Comparison of ENCODE assay signal across 9 mouse cellular contexts in the genomic region with DNA sequence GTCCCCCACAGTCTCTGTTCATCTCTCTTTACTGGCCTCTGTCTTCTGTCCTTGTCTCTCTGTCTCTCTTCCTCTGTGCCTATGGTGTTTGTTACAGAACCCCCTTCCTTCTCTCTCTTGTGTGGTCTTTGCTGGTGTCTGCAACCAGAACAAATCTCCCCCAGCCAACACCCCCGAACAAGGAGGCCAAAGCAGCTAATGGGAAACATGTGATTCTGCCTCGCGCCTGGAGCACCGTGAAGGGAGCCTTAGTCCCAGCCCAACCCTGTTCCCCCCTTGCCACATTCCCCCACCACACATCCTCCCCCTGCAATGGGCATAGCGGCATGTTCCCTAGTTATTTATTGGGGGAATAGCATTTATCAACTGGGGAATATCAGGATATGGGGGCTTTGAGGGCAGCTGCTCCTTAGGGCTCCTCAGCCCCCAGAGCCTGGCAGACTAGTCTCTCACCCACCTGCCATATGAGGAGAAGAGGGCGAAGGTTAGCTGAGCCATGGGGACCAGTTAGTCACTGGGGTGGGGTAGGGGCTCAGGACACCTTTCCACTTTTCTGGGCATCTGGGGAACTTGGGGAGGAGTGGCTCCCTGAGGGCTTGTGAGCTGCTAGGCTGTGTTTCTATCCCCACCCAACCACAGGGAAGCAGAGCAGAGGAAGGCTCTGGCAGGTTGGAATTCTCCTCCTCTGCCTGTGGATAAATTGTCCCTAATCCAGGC. TPM values are rescaled to one million over a fixed set of nuclear protein-coding genes. Genes with fewer than 3 reads are reported as not detected.
DNase-seq lines count a peak whose midpoint lies in the region; ATAC-seq and TF ChIP-seq lines count a peak whose summit lies in the region.
"Had no signal": no experiment of that assay in that cellular context is flagged by ENCODE, and none has a peak within 500 bp of the region (broad histone marks: within the 10 kb centered on the region; RNA-seq: fewer than 3 reads in every experiment).

No protein-coding gene starts in this region.

- ATAC-seq in embryonic facial prominence, embryonic 15.5 days (ENCODE audit: insufficient number of reproducible peaks, low FRiP score, low TSS enrichment, low read depth): peak; percentile 12; the same call in 1 of the 2 replicates
- no peak for ATAC-seq in hindbrain, embryonic 15.5 days (ENCODE audit: low FRiP score, low read depth)
- ATAC-seq in neural tube, embryonic 13.5 days (ENCODE audit: low read depth): no peak

- DNase-seq in layer of hippocampus, adult 2 months (ENCODE audit: low spot score in 2 of 2): no peak
- no peak for DNase-seq in layer of hippocampus, adult 9-11 months
- DNase-seq in adrenal gland, postnatal 36 days: no peak
- no peak for DNase-seq in cerebellum, adult 11-12 months
- DNase-seq: cerebellum, adult 9-11 months had no signal

- no peaks in the 10 kb centered on the region for H3K27me3 ChIP-seq in embryonic facial prominence, embryonic 15.5 days
- no peaks in the 10 kb centered on the region for H3K27me3 ChIP-seq in hindbrain, embryonic 15.5 days
- no peaks in the 10 kb centered on the region for H3K27me3 ChIP-seq in neural tube, embryonic 13.5 days
- H3K27me3 ChIP-seq: liver, embryonic 15.5 days had no signal

- H3K4me2 ChIP-seq in embryonic facial prominence, embryonic 15.5 days (replicated peaks): peak overlapping the region; percentile 40
- H3K4me2 ChIP-seq in hindbrain, embryonic 15.5 days: no peak overlapping the region
- H3K4me2 ChIP-seq in neural tube, embryonic 13.5 days: no peak overlapping the region
- H3K4me2 ChIP-seq: liver, embryonic 15.5 days had no signal

- 14% methylated on average over 6 of the region's 6 CpGs for WGBS in embryonic facial prominence, embryonic 15.5 days
- 27% methylated on average over 6 of the region's 6 CpGs for WGBS in hindbrain, embryonic 15.5 days
- WGBS in neural tube, embryonic 13.5 days: 45% methylated on average over 6 of the region's 6 CpGs

- H3K27ac ChIP-seq in layer of hippocampus, adult 2 months: peak overlapping the region; percentile 89
- H3K27ac ChIP-seq in embryonic facial prominence, embryonic 15.5 days (replicated peaks): peak overlapping the region; percentile 92
- peak overlapping the region; percentile 71 for H3K27ac ChIP-seq in hindbrain, embryonic 15.5 days (replicated peaks)
- H3K27ac ChIP-seq in neural tube, embryonic 13.5 days (replicated peaks): peak overlapping the region; percentile 64
- H3K27ac ChIP-seq: liver, embryonic 15.5 days had no signal

- H3K9ac ChIP-seq in embryonic facial prominence, embryonic 15.5 days: peak overlapping the region; percentile 15; the same call in 1 of the 2 replicates
- H3K9ac ChIP-seq in hindbrain, embryonic 15.5 days: no peak overlapping the region
- peak overlapping the region; percentile 61 for H3K9ac ChIP-seq in neural tube, embryonic 13.5 days
- H3K9ac ChIP-seq: liver, embryonic 15.5 days had no signal

- H3K4me3 ChIP-seq in layer of hippocampus, adult 2 months: no peak overlapping the region
- H3K4me3 ChIP-seq in embryonic facial prominence, embryonic 15.5 days (replicated peaks): 0 out of 2 replicates have a peak overlapping the region, but pooled peaks have one; percentile 15
- no peak overlapping the region for H3K4me3 ChIP-seq in hindbrain, embryonic 15.5 days
- no peak overlapping the region for H3K4me3 ChIP-seq in neural tube, embryonic 13.5 days
- H3K4me3 ChIP-seq: liver, embryonic 15.5 days had no signal

- H3K36me3 ChIP-seq in embryonic facial prominence, embryonic 15.5 days: peaks cover 15% of the 10 kb centered on the region; the same call in 1 of the 2 replicates
- no peaks in the 10 kb centered on the region for H3K36me3 ChIP-seq in hindbrain, embryonic 15.5 days
- H3K36me3 ChIP-seq in neural tube, embryonic 13.5 days: peaks cover 14% of the 10 kb centered on the region
- H3K36me3 ChIP-seq: liver, embryonic 15.5 days had no signal

- H3K9me3 ChIP-seq in embryonic facial prominence, embryonic 15.5 days (replicated peaks): no peaks in the 10 kb centered on the region
- H3K9me3 ChIP-seq in hindbrain, embryonic 15.5 days: no peaks in the 10 kb centered on the region
- H3K9me3 ChIP-seq in neural tube, embryonic 13.5 days: no peaks in the 10 kb centered on the region
- H3K9me3 ChIP-seq: liver, embryonic 15.5 days had no signal

- peaks cover 98% of the 10 kb centered on the region for H3K4me1 ChIP-seq in embryonic facial prominence, embryonic 15.5 days
- H3K4me1 ChIP-seq in hindbrain, embryonic 15.5 days (replicated peaks): peaks cover 83% of the 10 kb centered on the region
- peaks cover 96% of the 10 kb centered on the region for H3K4me1 ChIP-seq in neural tube, embryonic 13.5 days (replicated peaks)

- no peak for TF ChIP-seq CTCF in layer of hippocampus, adult 2 months (conservative IDR thresholded peaks at IDR 0.05)

RNA-seq across cellular contexts. Expression of a gene that starts 41.1 kb away (rescaled TPM):
- 100 to 1,000 TPM; 108 to 113 TPM for total RNA-seq in layer of hippocampus, adult 2 months (2021)
- polyA plus RNA-seq in embryonic facial prominence, embryonic 15.5 days (2015; fragmentation: Nextera tagmentation; extraction: Ambion mirVana): 13.2 and 13.9 TPM in 2 replicates
- 11.8 and 13.9 TPM in 2 replicates for polyA plus RNA-seq in hindbrain, embryonic 15.5 days (2015; fragmentation: Nextera tagmentation; extraction: Ambion mirVana)
- 9.4 and 9.9 TPM in 2 replicates for polyA plus RNA-seq in neural tube, embryonic 13.5 days (2015; fragmentation: Nextera tagmentation; extraction: Ambion mirVana)
- total RNA-seq in adrenal gland, postnatal 36 days (2021): 10 to 100 TPM; 63.7 to 74.1 TPM
